Mouse (Mus musculus): ENCODE data around the gene Cpeb1. TPM values are rescaled to one million over a fixed set of nuclear protein-coding genes. Genes with fewer than 3 reads are reported as not detected.
"Not testable (repeated sequence)": the region's sequence is repeated elsewhere in the genome, so short reads cannot be mapped to it uniquely, and the experiment has no call there.

Gene Cpeb1
- polyA plus RNA-seq, 2 experiments: 0.03 TPM; not detected in 1

DNA sequence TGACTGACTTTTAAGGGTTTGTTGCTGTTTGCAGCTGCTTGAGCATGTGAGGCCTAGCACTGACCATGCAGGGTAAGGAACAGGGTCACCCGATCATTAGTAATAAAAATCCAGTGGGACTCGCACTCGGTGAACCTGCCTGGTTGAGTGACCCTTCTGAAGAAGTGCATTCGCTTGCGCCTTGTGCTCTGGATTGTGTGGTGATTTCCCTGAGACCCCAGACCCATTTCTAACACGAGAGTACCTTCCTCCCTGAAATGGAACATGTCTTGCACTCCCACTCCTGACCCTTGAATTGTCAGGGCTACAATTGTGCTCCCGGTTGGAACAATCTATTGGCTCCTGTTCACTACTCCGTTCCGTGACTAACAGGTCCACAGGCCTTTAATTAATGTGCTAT, 37.4 kb upstream of the Cpeb1 start:
- DNase-seq (ENCODE audit: low read depth in 3 of 3, low spot score in 3 of 3) (no peak), ATAC-seq (ENCODE audit: insufficient read depth) (no peak)
- Histone ChIP-seq H3K4me3 (ENCODE audit: insufficient read depth in 1 of 2, low read depth in 2 of 2, low read length in 2 of 2) (no peak overlapping the region), H3K4me1 (replicated peaks; ENCODE audit: control insufficient read depth in 2 of 2, insufficient read depth in 2 of 2, low read length in 1 of 2) (no peaks in the 10 kb centered on the region), H3K9ac (replicated peaks) (no peak overlapping the region), H3K9me3 (ENCODE audit: control insufficient read depth, low read length) (no peaks in the 10 kb centered on the region), H3K27ac (no peak overlapping the region), H3K27me3 (ENCODE audit: control insufficient read depth, insufficient read depth, low read length) (peaks cover 20% of the 10 kb centered on the region), H3K4me2 (ENCODE audit: low read depth) (no peak overlapping the region), H3K36me3 (replicated peaks; ENCODE audit: control insufficient read depth, insufficient read depth, low read depth) (no peaks in the 10 kb centered on the region)
- WGBS (ENCODE audit: insufficient replicate concordance): 49% methylated on average over 9 of the region's 9 CpGs
- TF ChIP-seq EP300 (IDR thresholded peaks at IDR 0.05; ENCODE audit: low read depth) (no peak), CTCF (IDR thresholded peaks at IDR 0.05; ENCODE audit: low read depth) (no peak)

DNA sequence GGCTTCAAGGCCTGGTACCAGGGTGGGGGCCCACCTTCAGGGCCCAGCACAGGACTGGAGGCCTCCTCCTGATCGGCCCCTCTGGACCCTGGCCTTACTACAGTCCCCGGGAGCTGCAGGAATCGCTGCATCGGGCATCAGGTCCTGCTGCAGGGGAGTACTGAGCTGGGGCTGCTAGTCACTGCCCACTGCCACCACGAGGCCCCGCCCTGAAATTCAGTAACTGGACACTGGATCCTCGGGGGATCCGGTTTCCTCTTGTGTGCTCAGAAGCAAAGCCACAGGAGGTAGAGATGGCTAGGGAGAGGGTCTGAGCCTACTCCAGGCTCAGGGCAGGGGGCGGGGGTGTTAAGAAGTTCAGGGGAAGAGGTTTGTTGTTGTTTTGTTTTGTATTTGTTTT, 34.4 kb upstream of the Cpeb1 start:
- no peak for ATAC-seq (ENCODE audit: insufficient read depth)
- H3K4me2 ChIP-seq (ENCODE audit: low read depth): no peak overlapping the region
- TF ChIP-seq EP300 (IDR thresholded peaks at IDR 0.05; ENCODE audit: low read depth): no peak
- no peak for TF ChIP-seq CTCF (IDR thresholded peaks at IDR 0.05; ENCODE audit: low read depth)
- H3K9ac ChIP-seq (replicated peaks): no peak overlapping the region
- WGBS (ENCODE audit: insufficient replicate concordance): 12% methylated on average over 9 of the region's 9 CpGs
- H3K36me3 ChIP-seq (replicated peaks; ENCODE audit: control insufficient read depth, insufficient read depth, low read depth): no peaks in the 10 kb centered on the region
- DNase-seq (ENCODE audit: low read depth in 3 of 3, low spot score in 3 of 3): no peak
- H3K27ac ChIP-seq: no peak overlapping the region
- no peaks in the 10 kb centered on the region for H3K4me1 ChIP-seq (replicated peaks; ENCODE audit: control insufficient read depth in 2 of 2, insufficient read depth in 2 of 2, low read length in 1 of 2)
- no peaks in the 10 kb centered on the region for H3K9me3 ChIP-seq (ENCODE audit: control insufficient read depth, low read length)
- peaks cover 20% of the 10 kb centered on the region for H3K27me3 ChIP-seq (ENCODE audit: control insufficient read depth, insufficient read depth, low read length)
- no peak overlapping the region for H3K4me3 ChIP-seq (ENCODE audit: insufficient read depth in 1 of 2, low read depth in 2 of 2, low read length in 2 of 2)

DNA sequence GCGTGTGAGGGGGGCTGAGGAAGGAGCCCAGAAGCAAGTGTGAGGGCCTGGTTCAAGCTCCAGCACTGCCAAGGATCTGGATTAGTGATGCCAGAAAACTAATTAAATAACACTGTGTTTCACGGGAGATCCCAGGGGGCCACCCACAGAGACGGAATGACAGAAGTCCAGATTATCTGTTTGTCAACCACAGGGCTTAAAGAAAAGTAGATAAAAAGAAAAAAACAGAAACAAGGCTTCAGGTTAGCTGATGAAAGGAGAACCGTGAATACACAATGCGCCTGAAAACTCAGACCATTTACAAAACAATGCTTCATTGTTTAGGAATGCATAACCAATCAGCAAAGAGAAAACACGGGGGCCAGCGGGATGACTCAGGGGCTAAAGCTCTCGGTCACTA, 25.5 kb upstream of the Cpeb1 start:
- no peak overlapping the region for H3K4me2 ChIP-seq (ENCODE audit: low read depth)
- no peaks in the 10 kb centered on the region for H3K36me3 ChIP-seq (replicated peaks; ENCODE audit: control insufficient read depth, insufficient read depth, low read depth)
- no peak overlapping the region for H3K9ac ChIP-seq (replicated peaks)
- no peak overlapping the region for H3K27ac ChIP-seq
- no peak overlapping the region for H3K4me3 ChIP-seq (ENCODE audit: insufficient read depth in 1 of 2, low read depth in 2 of 2, low read length in 2 of 2)
- TF ChIP-seq EP300 (IDR thresholded peaks at IDR 0.05; ENCODE audit: low read depth): no peak
- TF ChIP-seq CTCF (IDR thresholded peaks at IDR 0.05; ENCODE audit: low read depth): no peak
- no peaks in the 10 kb centered on the region for H3K9me3 ChIP-seq (ENCODE audit: control insufficient read depth, low read length)
- 11% methylated on average over 8 of the region's 8 CpGs for WGBS (ENCODE audit: insufficient replicate concordance)
- ATAC-seq (ENCODE audit: insufficient read depth) (no peak), DNase-seq (ENCODE audit: low read depth in 3 of 3, low spot score in 3 of 3) (no peak)
- H3K4me1 ChIP-seq (replicated peaks; ENCODE audit: control insufficient read depth in 2 of 2, insufficient read depth in 2 of 2, low read length in 1 of 2): no peaks in the 10 kb centered on the region
- H3K27me3 ChIP-seq (ENCODE audit: control insufficient read depth, insufficient read depth, low read length): no peaks in the 10 kb centered on the region; the same call in 1 of the 2 replicates

DNA sequence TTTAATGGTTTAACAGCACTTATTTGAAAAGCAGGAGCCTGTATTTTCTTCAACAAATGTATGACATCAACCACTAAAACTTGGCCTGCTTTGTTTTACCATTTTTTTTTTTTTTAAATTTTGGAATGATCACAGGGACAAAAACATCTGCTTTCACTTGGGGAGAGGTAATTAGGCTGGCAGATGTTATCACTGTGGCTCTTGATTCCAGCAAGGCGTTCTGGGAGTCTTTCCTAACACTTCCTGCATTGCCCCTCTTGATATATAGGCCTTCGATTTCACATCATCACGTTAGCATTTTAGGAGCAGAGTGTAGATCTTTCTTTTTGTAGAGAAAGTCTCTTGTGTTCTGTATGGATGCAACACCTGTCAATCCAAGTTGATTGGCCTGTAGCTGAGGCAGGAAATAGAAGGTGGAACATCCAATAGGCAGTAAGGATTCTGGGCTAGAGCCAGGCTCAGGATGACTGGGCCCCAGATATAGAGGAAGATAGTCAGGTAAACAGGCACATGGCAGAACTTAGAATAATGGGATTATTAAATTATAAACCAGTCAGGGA, 24.3 kb upstream of the Cpeb1 start:
- WGBS (ENCODE audit: insufficient replicate concordance): 34% methylated on average over 3 of the region's 3 CpGs
- Histone ChIP-seq H3K4me2 (ENCODE audit: low read depth) (no peak overlapping the region), H3K27me3 (ENCODE audit: control insufficient read depth, insufficient read depth, low read length) (no peaks in the 10 kb centered on the region; the same call in 1 of the 2 replicates), H3K27ac (no peak overlapping the region), H3K9me3 (ENCODE audit: control insufficient read depth, low read length) (no peaks in the 10 kb centered on the region), H3K9ac (replicated peaks) (no peak overlapping the region), H3K36me3 (replicated peaks; ENCODE audit: control insufficient read depth, insufficient read depth, low read depth) (no peaks in the 10 kb centered on the region), H3K4me3 (ENCODE audit: insufficient read depth in 1 of 2, low read depth in 2 of 2, low read length in 2 of 2) (no peak overlapping the region), H3K4me1 (replicated peaks; ENCODE audit: control insufficient read depth in 2 of 2, insufficient read depth in 2 of 2, low read length in 1 of 2) (no peaks in the 10 kb centered on the region)
- DNase-seq (ENCODE audit: low read depth in 3 of 3, low spot score in 3 of 3) (no peak), ATAC-seq (ENCODE audit: insufficient read depth) (no peak)
- TF ChIP-seq CTCF (IDR thresholded peaks at IDR 0.05; ENCODE audit: low read depth) (no peak), EP300 (IDR thresholded peaks at IDR 0.05; ENCODE audit: low read depth) (no peak)

DNA sequence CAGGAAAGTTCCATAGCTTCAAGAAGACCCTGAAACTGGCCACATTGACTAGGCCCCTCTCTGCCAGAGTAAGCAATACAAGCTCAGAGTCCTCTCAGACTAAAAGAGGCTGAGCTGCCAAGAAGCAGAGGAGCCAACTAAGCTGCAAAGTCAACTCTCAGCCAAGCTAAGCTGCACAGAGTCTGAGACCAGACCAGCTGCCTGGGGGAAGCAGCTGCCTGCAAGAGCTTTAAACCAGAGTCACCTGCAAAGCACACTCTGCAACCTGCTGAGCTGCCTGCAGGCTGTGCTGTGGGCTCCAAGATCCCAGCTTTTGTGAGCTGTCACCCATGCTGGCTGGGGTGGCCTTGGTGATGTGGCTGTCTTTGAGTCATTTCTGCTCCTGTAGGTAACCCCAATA, 23.0 kb upstream of the Cpeb1 start:
- not testable (repeated sequence) for ATAC-seq (ENCODE audit: insufficient read depth); H3K27ac ChIP-seq; DNase-seq (ENCODE audit: low read depth in 3 of 3, low spot score in 3 of 3); H3K36me3 ChIP-seq (replicated peaks; ENCODE audit: control insufficient read depth, insufficient read depth, low read depth); H3K9me3 ChIP-seq (ENCODE audit: control insufficient read depth, low read length); H3K9ac ChIP-seq (replicated peaks); H3K4me2 ChIP-seq (ENCODE audit: low read depth); H3K27me3 ChIP-seq (ENCODE audit: control insufficient read depth, insufficient read depth, low read length); H3K4me3 ChIP-seq (ENCODE audit: insufficient read depth in 1 of 2, low read depth in 2 of 2, low read length in 2 of 2); H3K4me1 ChIP-seq (replicated peaks; ENCODE audit: control insufficient read depth in 2 of 2, insufficient read depth in 2 of 2, low read length in 1 of 2)

All from liver, embryonic 14.5 days (tissue).